Mouse (Mus musculus): ENCODE data around the gene Tbc1d25. TPM values are rescaled to one million over a fixed set of nuclear protein-coding genes. Genes with fewer than 3 reads are reported as not detected.

Tbc1d25 gene
- polyA plus RNA-seq, 1 experiment from 2014 or later, result 11.6 TPM

GRCm38 (mm10) chrX:8132017-8132976 lies 43.7 kb downstream of the Tbc1d25 start, which contains the start of gene Wdr13:
Gene Wdr13, minus strand, starts transcription at chrX:8132892.
- H3K27me3 ChIP-seq (ENCODE audit: control insufficient read depth, insufficient read depth, low read length), result no peaks in the 10 kb centered on the region
- DNase-seq (ENCODE audit: low spot score, missing footprints), result peak; percentile 96
- H3K4me2 ChIP-seq, result peak within 1 kb of the TSS; percentile 64
- ATAC-seq (ENCODE audit: low FRiP score), result peak; percentile 88
- peak within 1 kb of the TSS; percentile 43 for H3K4me3 ChIP-seq (ENCODE audit: low read depth, low read length)
- no peaks in the 10 kb centered on the region for H3K36me3 ChIP-seq (ENCODE audit: control insufficient read depth, insufficient read depth, low read length)
- WGBS, result 17% methylated on average over 40 of the region's 40 CpGs
- no peaks in the 10 kb centered on the region; the same call in 1 of the 2 replicates for H3K9me3 ChIP-seq (ENCODE audit: control insufficient read depth, low read length)
- H3K9ac ChIP-seq (ENCODE audit: low read length), result peak within 1 kb of the TSS; percentile 62
- peak within 1 kb of the TSS; percentile 86 for H3K27ac ChIP-seq (ENCODE audit: low read depth, low read length)
- no peaks in the 10 kb centered on the region for H3K4me1 ChIP-seq (ENCODE audit: control insufficient read depth, insufficient read depth, low read length)

GRCm38 (mm10) chrX:8131393-8131792 lies 44.6 kb downstream of the Tbc1d25 start:
- Histone ChIP-seq H3K27me3 (ENCODE audit: control insufficient read depth, insufficient read depth, low read length) (no peaks in the 10 kb centered on the region), H3K4me1 (ENCODE audit: control insufficient read depth, insufficient read depth, low read length) (no peaks in the 10 kb centered on the region), H3K36me3 (ENCODE audit: control insufficient read depth, insufficient read depth, low read length) (no peaks in the 10 kb centered on the region), H3K4me2 (peak overlapping the region; percentile 64), H3K9ac (ENCODE audit: low read length) (no peak overlapping the region), H3K27ac (ENCODE audit: low read depth, low read length) (no peak overlapping the region), H3K9me3 (ENCODE audit: control insufficient read depth, low read length) (no peaks in the 10 kb centered on the region; the same call in 1 of the 2 replicates), H3K4me3 (ENCODE audit: low read depth, low read length) (peak overlapping the region; percentile 43; the same call in 1 of the 2 replicates)
- ATAC-seq (ENCODE audit: low FRiP score) (no peak), DNase-seq (ENCODE audit: low spot score, missing footprints) (no peak)
- 92% methylated on average over 17 of the region's 17 CpGs for WGBS

- Histone ChIP-seq H3K4me1 (ENCODE audit: control insufficient read depth, insufficient read depth, low read length) (no peaks in the 10 kb centered on the region), H3K27me3 (ENCODE audit: control insufficient read depth, insufficient read depth, low read length) (no peaks in the 10 kb centered on the region), H3K36me3 (ENCODE audit: control insufficient read depth, insufficient read depth, low read length) (no peaks in the 10 kb centered on the region), H3K4me2 (no peak overlapping the region), H3K9ac (ENCODE audit: low read length) (no peak overlapping the region), H3K4me3 (ENCODE audit: low read depth, low read length) (no peak overlapping the region), H3K9me3 (ENCODE audit: control insufficient read depth, low read length) (no peaks in the 10 kb centered on the region; the same call in 1 of the 2 replicates), H3K27ac (ENCODE audit: low read depth, low read length) (no peak overlapping the region)
- ATAC-seq (ENCODE audit: low FRiP score) (no peak), DNase-seq (ENCODE audit: low spot score, missing footprints) (no peak)
- 87% methylated on average over 7 of the region's 7 CpGs for WGBS
Measured at GRCm38 (mm10) chrX:8125235-8125634, 50.7 kb downstream of the Tbc1d25 start.

- no peaks in the 10 kb centered on the region for H3K4me1 ChIP-seq (ENCODE audit: control insufficient read depth, insufficient read depth, low read length)
Measured at GRCm38 (mm10) chrX:8123821-8124470, 52.0 kb downstream of the Tbc1d25 start.

GRCm38 (mm10) chrX:8117264-8117663 lies 58.7 kb downstream of the Tbc1d25 start:
- ATAC-seq (ENCODE audit: low FRiP score), result no peak

More at GRCm38 (mm10) chrX:8123821-8124470, 52.0 kb downstream of the Tbc1d25 start:
- Histone ChIP-seq H3K27me3 (ENCODE audit: control insufficient read depth, insufficient read depth, low read length) (no peaks in the 10 kb centered on the region), H3K4me3 (ENCODE audit: low read depth, low read length) (no peak overlapping the region), H3K9ac (ENCODE audit: low read length) (no peak overlapping the region), H3K9me3 (ENCODE audit: control insufficient read depth, low read length) (no peaks in the 10 kb centered on the region), H3K4me2 (no peak overlapping the region), H3K27ac (ENCODE audit: low read depth, low read length) (no peak overlapping the region), H3K36me3 (ENCODE audit: control insufficient read depth, insufficient read depth, low read length) (no peaks in the 10 kb centered on the region)
- WGBS, result 88% methylated on average over 6 of the region's 6 CpGs
- ATAC-seq (ENCODE audit: low FRiP score), result no peak
- DNase-seq (ENCODE audit: low spot score, missing footprints), result no peak

DNA sequence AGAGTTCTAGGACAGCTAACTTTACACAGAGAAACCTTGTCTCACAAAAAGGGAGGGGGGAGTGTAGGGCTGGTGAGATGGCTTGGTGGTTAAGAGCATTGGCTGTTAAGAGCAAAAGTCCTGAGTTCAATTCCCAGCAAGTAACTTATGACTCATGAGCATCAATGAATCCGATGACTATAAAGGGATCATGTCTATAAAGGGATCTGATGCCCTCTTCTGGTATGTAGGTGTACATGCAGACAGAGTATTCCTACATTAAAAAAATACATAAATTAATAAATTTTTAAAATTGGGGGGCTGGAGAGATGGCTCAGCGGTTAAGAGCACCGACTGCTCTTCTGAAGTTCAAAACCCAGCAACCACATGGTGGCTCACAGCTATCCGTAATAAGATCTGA lies 60.7 kb downstream of the Tbc1d25 start:
- Histone ChIP-seq H3K9ac (ENCODE audit: low read length) (no peak overlapping the region), H3K9me3 (ENCODE audit: control insufficient read depth, low read length) (no peaks in the 10 kb centered on the region), H3K27ac (ENCODE audit: low read depth, low read length) (no peak overlapping the region), H3K4me1 (ENCODE audit: control insufficient read depth, insufficient read depth, low read length) (no peaks in the 10 kb centered on the region), H3K4me3 (ENCODE audit: low read depth, low read length) (no peak overlapping the region), H3K27me3 (ENCODE audit: control insufficient read depth, insufficient read depth, low read length) (no peaks in the 10 kb centered on the region), H3K36me3 (ENCODE audit: control insufficient read depth, insufficient read depth, low read length) (no peaks in the 10 kb centered on the region), H3K4me2 (no peak overlapping the region)
- 76% methylated on average over 4 of the region's 4 CpGs for WGBS
- DNase-seq (ENCODE audit: low spot score, missing footprints) (no peak), ATAC-seq (ENCODE audit: low FRiP score) (no peak)

More at GRCm38 (mm10) chrX:8117264-8117663, 58.7 kb downstream of the Tbc1d25 start:
- no peak overlapping the region for H3K4me3 ChIP-seq (ENCODE audit: low read depth, low read length)
- no peak overlapping the region for H3K9ac ChIP-seq (ENCODE audit: low read length)
- H3K4me2 ChIP-seq, result no peak overlapping the region
- no peaks in the 10 kb centered on the region for H3K36me3 ChIP-seq (ENCODE audit: control insufficient read depth, insufficient read depth, low read length)
- no peaks in the 10 kb centered on the region for H3K27me3 ChIP-seq (ENCODE audit: control insufficient read depth, insufficient read depth, low read length)
- no peaks in the 10 kb centered on the region for H3K9me3 ChIP-seq (ENCODE audit: control insufficient read depth, low read length)
- H3K4me1 ChIP-seq (ENCODE audit: control insufficient read depth, insufficient read depth, low read length), result no peaks in the 10 kb centered on the region
- DNase-seq (ENCODE audit: low spot score, missing footprints), result no peak
- H3K27ac ChIP-seq (ENCODE audit: low read depth, low read length), result no peak overlapping the region

DNA sequence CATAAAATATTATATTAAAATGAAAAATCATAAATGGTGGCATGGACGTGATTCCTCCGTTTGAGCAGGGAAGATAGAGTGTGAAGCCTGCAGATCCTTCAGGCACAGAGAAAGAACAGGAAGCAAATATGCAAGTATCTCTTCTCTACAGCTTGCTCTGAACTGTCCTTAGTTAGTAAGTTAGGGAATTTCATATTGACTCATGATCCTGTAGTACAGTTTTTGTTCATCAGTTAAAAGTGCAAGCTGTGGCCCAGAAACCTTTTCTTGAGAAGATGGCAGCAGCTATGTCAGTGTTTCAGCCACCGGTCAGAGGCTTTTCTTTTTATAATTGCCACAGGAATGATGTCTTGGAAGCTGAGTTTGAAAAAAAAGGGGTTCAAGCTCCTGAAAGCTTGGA lies 71.0 kb downstream of the Tbc1d25 start:
- Histone ChIP-seq H3K36me3 (ENCODE audit: control insufficient read depth, insufficient read depth, low read length) (no peaks in the 10 kb centered on the region), H3K27me3 (ENCODE audit: control insufficient read depth, insufficient read depth, low read length) (no peaks in the 10 kb centered on the region), H3K4me2 (no peak overlapping the region), H3K9me3 (ENCODE audit: control insufficient read depth, low read length) (no peaks in the 10 kb centered on the region), H3K4me1 (ENCODE audit: control insufficient read depth, insufficient read depth, low read length) (peaks cover 4% of the 10 kb centered on the region; the same call in 1 of the 2 replicates), H3K27ac (ENCODE audit: low read depth, low read length) (no peak overlapping the region), H3K9ac (ENCODE audit: low read length) (no peak overlapping the region), H3K4me3 (ENCODE audit: low read depth, low read length) (no peak overlapping the region)
- no peak for ATAC-seq (ENCODE audit: low FRiP score)
- DNase-seq (ENCODE audit: low spot score, missing footprints), result no peak
- 93% methylated on average over 3 of the region's 3 CpGs for WGBS
